Mouse (Mus musculus) lung, postnatal 0 days (tissue): ENCODE results near the gene Atp5j2.
"Not testable (repeated sequence)": the region's sequence is repeated elsewhere in the genome, so short reads cannot be mapped to it uniquely, and the experiment has no call there.

ENCODE experiments used
- CTCF ChIP-seq: IDR thresholded peaks from 2 replicates; pipeline ENCODE4 v1.5.1; 2016; ENCODE audit warnings: antibody characterized with exemption, mild to moderate bottlenecking
- EP300 ChIP-seq: IDR thresholded peaks from 2 replicates; pipeline ENCODE4 v1.6.1; 2016; ENCODE audit warnings: antibody characterized with exemption, mild to moderate bottlenecking, control low read depth

DNA sequence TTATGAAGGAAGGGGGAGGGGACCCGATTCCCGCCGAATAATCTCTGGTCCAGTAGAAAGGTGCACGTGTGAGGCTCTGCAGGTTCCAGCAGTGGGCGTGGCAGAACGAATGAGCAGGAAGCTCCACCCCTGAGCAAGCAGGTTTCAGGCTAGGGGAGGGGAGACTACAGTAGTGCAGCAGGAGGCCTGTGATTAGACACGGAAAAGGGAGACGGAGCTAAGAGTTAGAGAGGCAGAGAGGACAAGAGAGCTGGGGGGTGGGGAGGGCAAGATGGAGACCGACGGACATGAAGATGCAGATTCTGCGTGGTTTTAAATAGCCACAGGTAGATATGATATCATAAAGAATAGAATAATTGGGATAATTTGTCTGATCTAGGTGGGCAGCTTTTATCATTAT is 16.5 kb upstream of the Atp5j2 start:
- TF ChIP-seq CTCF, EP300: not testable (repeated sequence)
